Mouse (Mus musculus) limb, embryonic 12.5 days (tissue): ENCODE measurements around the gene Mocs3. TPM values are rescaled to one million over a fixed set of nuclear protein-coding genes. Genes with fewer than 3 reads are reported as not detected.

Experiments used
- ATAC-seq: fragments of 200-750 bp; cut with Nextera tagmentation; 2 replicates; pipeline ENCODE4 v1.8.0; 2017; ENCODE audit warnings: low read depth, moderate TSS enrichment; ENCODE audit not compliant: insufficient number of reproducible peaks, insufficient read depth, low FRiP score, low TSS enrichment
- H3K27ac ChIP-seq: fragments of 300-500 bp; sonication (generic); 2 replicates; pipeline ENCODE4 v1.5.1; 2016; ENCODE audit warnings: mild to moderate bottlenecking, moderate library complexity
- H3K27me3 ChIP-seq: fragments of 300-500 bp; sonication (generic); 2 replicates; pipeline ENCODE4 v1.6.1; 2016; ENCODE audit warnings: mild to moderate bottlenecking, moderate library complexity
- H3K36me3 ChIP-seq: fragments of 300-500 bp; sonication (generic); 2 replicates; pipeline ENCODE4 v1.6.1; 2016; ENCODE audit warnings: mild to moderate bottlenecking, moderate library complexity
- H3K4me1 ChIP-seq: fragments of 300-500 bp; sonication (generic); replicated peaks from 2 replicates; pipeline ENCODE4 v1.6.1; 2016
- H3K4me2 ChIP-seq: fragments of 300-500 bp; sonication (generic); 2 replicates; pipeline ENCODE4 v1.6.1; 2016; ENCODE audit warnings: mild to moderate bottlenecking, moderate library complexity
- H3K4me3 ChIP-seq: fragments of 300-500 bp; sonication (generic); replicated peaks from 2 replicates; pipeline ENCODE4 v1.5.1; 2016; ENCODE audit warnings: mild to moderate bottlenecking
- H3K9ac ChIP-seq: fragments of 300-500 bp; sonication (generic); replicated peaks from 2 replicates; pipeline ENCODE4 v1.6.1; 2016; ENCODE audit warnings: mild to moderate bottlenecking, moderate library complexity
- H3K9me3 ChIP-seq: fragments of 300-500 bp; sonication (generic); 2 replicates; pipeline ENCODE4 v1.6.1; 2016; ENCODE audit warnings: mild to moderate bottlenecking, moderate library complexity
- WGBS: fragments of 180-500 bp; shearing (Covaris S2); methylation state at CpG from one replicate; pipeline ENCODE4 v1.1.7; 2016; 5-methylcytosine and 5-hydroxymethylcytosine counted together
- polyA plus RNA-seq: library from polyadenylated mRNA; unstranded; fragments of >200 nt; fragmentation: Nextera tagmentation; extraction: Ambion mirVana; gene quantifications from 2 replicates; pipeline ENCODE4 v1.2.1, GENCODE M21; 2016

Gene Mocs3
- polyA plus RNA-seq, result 9.2 and 10.8 TPM in 2 replicates

DNA sequence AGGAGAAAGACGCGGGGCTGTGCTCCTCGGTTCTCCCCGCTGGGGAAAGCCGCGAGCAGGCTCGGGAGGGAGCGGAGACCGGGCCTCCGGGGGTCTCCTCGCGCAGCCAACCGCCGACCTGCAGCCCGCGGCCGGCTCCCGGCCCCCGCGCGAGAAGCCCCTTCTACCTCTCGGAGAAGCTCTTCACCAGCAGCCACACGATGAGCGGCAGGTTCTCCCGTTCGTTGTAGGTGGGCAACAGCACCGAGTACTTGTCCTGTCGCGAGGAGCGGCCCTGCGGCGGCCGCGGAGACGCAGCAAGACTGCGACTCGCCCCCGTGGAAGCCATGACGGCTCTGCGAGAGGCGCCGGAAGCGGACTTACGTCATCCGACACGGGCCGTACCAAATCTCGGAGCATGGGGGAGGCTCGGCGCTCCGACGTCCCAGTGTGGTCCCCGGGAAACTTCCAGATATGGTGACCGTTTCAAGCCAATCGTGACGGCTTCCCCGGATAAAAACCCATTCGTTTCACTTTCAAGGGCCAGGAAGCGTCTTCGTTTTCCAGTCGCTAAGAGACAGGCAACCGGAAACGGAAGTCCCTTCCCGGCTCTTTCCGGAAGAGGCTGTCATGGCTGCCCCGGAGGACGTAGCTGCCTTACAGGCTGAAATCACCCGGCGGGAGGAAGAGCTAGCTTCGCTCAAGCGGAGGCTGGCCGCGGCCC is at the start of gene Mocs3, which contains the start of the genes Gm20716 and Dpm1:
Gene Mocs3 (plus strand): TSS at position 597 of the 703 bp plus-strand sequence.
Gene Gm20716 (minus strand): TSS at position 339 of the 703 bp plus-strand sequence.
Gene Dpm1 (minus strand): TSS at position 566 of the 703 bp plus-strand sequence.
- ATAC-seq, result peak; percentile 75; the same call in 1 of the 2 replicates
- Histone ChIP-seq H3K9me3 (no peaks in the 10 kb centered on the region), H3K27me3 (no peaks in the 10 kb centered on the region), H3K4me2 (peak within 1 kb of the TSS; percentile 100), H3K9ac (peak within 1 kb of the TSS; percentile 90), H3K4me1 (peaks cover 26% of the 10 kb centered on the region), H3K4me3 (peak within 1 kb of the TSS; percentile 100), H3K36me3 (peaks cover 40% of the 10 kb centered on the region), H3K27ac (peak within 1 kb of the TSS; percentile 87)
- WGBS, result under 1% methylated on average over 71 of the region's 73 CpGs

DNA sequence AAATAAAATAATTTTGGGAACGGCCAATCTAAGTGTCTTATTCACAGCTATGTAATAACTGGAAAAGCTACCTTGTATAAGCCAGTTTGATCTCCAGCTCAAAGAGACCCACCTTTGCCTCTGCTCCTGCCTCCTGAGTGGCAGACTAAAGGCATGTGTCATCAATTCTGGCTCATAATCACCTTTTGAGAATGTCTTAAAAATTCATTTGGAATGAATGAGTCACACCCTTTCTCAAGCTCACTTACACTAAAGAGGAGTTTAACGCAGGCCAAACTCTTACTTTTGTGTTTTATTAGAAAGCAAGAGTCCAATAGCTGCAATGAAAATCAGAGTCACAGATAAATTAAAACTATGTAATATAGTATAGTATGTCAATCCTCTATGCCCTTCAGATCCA is 38.6 kb upstream of the Mocs3 start:
- Histone ChIP-seq H3K4me3 (no peak overlapping the region), H3K9ac (no peak overlapping the region), H3K27me3 (no peaks in the 10 kb centered on the region), H3K4me1 (peaks cover 46% of the 10 kb centered on the region), H3K4me2 (no peak overlapping the region), H3K9me3 (no peaks in the 10 kb centered on the region), H3K36me3 (peaks cover 75% of the 10 kb centered on the region), H3K27ac (no peak overlapping the region)
- no peak for ATAC-seq
- 92% methylated on average over 2 of the region's 2 CpGs for WGBS

DNA sequence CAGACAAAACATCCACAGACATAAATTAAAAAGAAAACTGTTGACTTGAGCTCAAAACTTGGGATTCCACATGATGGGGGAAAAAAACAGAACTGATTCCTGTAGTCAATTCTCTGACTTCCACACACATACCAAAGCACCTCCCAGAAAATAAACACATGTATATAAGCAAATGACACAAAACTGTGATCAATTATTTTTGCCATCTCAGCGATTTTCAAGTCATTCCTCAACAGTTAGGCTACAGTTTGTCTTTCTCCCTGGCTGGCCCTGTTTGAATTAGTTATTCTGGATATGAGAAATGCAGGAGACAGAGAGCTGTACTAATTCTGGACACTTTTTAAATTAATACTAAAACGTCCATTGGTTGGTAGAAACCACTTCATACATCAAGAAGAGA is 36.7 kb upstream of the Mocs3 start:
- WGBS, result 72% methylated on average over 2 of the region's 2 CpGs
- H3K4me2 ChIP-seq, result no peak overlapping the region
- no peak overlapping the region for H3K27ac ChIP-seq
- peaks cover 48% of the 10 kb centered on the region for H3K4me1 ChIP-seq
- no peak for ATAC-seq
- no peaks in the 10 kb centered on the region for H3K27me3 ChIP-seq
- no peaks in the 10 kb centered on the region for H3K9me3 ChIP-seq
- no peak overlapping the region for H3K4me3 ChIP-seq
- no peak overlapping the region for H3K9ac ChIP-seq
- peaks cover 76% of the 10 kb centered on the region for H3K36me3 ChIP-seq

DNA sequence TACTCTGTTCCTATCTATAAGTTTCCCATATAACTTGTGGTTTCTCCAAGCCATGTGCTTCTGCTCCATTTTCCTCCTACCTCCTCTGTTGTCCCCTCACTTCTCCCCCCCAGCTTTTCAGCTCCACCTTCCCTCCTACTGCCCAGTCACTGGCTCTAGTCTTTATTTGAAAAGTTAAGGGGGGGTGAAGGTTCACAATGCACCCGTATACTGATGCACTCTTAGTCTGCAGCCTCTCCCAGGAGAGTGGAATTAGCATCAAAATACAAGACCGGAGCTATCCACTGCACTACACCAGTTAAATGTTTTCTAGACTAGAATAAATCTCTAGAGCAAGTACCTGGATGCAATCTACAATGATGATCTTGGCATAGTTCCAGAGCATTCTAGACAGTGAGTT is 34.7 kb upstream of the Mocs3 start:
- no peak overlapping the region for H3K4me3 ChIP-seq
- no peak overlapping the region for H3K27ac ChIP-seq
- H3K9ac ChIP-seq, result no peak overlapping the region
- no peaks in the 10 kb centered on the region for H3K27me3 ChIP-seq
- ATAC-seq, result no peak
- H3K4me2 ChIP-seq, result no peak overlapping the region
- H3K4me1 ChIP-seq, result peaks cover 55% of the 10 kb centered on the region
- peaks cover 69% of the 10 kb centered on the region for H3K36me3 ChIP-seq
- no peaks in the 10 kb centered on the region for H3K9me3 ChIP-seq
- WGBS, result 82% methylated on average over 2 of the region's 2 CpGs

DNA sequence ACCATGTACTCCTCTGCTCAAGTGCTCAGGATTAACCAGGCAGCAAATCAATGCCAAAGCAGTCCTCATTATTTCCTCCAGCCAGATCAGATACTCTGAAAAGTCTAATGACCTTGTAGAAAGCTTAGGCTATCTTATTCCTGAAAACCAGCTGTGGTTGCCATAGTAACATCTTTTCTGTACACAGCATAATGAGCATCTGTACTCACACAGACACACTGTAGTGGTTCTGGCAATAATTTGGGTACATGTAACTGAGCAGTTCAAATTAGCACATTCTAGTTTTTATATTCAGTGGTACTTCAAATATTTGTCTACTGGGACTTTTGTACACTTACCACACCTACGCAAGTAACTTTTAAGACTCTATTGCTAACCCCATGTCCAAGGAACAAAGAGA is 32.0 kb upstream of the Mocs3 start:
- WGBS, result 88% methylated on average over 1 of the region's 1 CpGs
- H3K4me3 ChIP-seq, result no peak overlapping the region
- no peak for ATAC-seq
- no peak overlapping the region for H3K4me2 ChIP-seq
- no peaks in the 10 kb centered on the region for H3K27me3 ChIP-seq
- no peak overlapping the region for H3K27ac ChIP-seq
- peaks cover 62% of the 10 kb centered on the region for H3K36me3 ChIP-seq
- 0 out of 2 replicates have a peak, but pooled peaks cover 2% of the 10 kb centered on the region for H3K9me3 ChIP-seq
- peaks cover 41% of the 10 kb centered on the region for H3K4me1 ChIP-seq
- no peak overlapping the region for H3K9ac ChIP-seq

DNA sequence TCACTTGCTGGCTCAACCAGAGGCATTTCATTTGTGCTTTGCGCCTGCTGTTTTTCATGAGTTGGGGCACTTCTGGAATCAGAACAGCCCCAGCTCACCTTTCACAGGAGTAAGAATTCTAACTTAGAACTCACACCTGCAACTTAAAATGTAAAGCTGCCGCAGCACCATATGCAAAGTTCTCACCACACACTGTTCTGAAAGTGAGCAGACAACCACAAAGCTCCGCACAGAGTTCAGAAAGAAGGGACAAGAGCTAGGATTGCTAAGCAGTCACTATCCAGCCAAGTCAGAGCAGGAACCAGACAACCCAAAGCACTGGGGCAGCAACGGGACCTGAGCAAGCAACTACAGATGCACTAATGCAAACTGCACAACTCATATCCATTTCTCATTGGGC is 30.9 kb upstream of the Mocs3 start:
- no peaks in the 10 kb centered on the region for H3K27me3 ChIP-seq
- no peak for ATAC-seq
- no peak overlapping the region for H3K4me2 ChIP-seq
- no peak overlapping the region for H3K27ac ChIP-seq
- no peak overlapping the region for H3K4me3 ChIP-seq
- no peak overlapping the region for H3K9ac ChIP-seq
- peaks cover 62% of the 10 kb centered on the region for H3K36me3 ChIP-seq
- 0 out of 2 replicates have a peak, but pooled peaks cover 4% of the 10 kb centered on the region for H3K9me3 ChIP-seq
- H3K4me1 ChIP-seq, result peaks cover 45% of the 10 kb centered on the region
- 84% methylated on average over 4 of the region's 4 CpGs for WGBS

DNA sequence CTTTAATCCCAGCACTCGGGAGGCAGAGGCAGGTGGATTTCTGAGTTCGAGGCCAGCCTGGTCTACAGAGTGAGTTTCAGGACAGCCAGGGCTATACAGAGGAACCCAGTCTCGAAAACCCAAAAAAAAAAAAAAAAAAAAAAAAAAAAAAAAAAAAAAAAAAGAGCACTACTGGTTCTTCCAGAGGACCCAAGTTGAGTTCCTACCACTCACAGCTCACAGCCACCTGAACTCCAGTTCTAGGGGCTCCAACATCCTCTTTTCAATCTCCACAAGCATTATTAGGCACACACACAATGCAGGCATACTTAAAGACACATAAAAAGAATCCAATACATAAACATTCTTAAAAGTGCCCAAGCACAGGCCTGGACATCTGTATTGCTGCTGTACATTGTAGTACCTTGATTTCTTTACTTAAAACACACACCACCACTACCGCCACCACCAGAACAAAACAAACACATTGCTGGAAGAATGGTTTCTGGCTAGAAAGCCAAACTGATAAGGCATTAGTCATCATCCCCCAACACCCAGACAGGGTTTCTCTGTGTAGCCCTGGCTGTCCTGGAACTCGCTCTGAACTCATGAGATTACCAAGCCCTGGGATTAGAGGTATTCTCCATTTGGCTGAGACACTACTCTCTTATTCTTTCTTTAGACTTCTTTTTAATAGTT is 30.3 kb upstream of the Mocs3 start:
- WGBS, result 97% methylated on average over 4 of the region's 5 CpGs
- H3K27me3 ChIP-seq, result no peaks in the 10 kb centered on the region
- ATAC-seq, result no peak
- H3K4me1 ChIP-seq, result peaks cover 50% of the 10 kb centered on the region
- 0 out of 2 replicates have a peak, but pooled peaks cover 4% of the 10 kb centered on the region for H3K9me3 ChIP-seq
- H3K27ac ChIP-seq, result no peak overlapping the region
- peak overlapping the region; percentile 22; the same call in 1 of the 2 replicates for H3K4me2 ChIP-seq
- H3K9ac ChIP-seq, result no peak overlapping the region
- H3K4me3 ChIP-seq, result no peak overlapping the region
- peaks cover 60% of the 10 kb centered on the region for H3K36me3 ChIP-seq

DNA sequence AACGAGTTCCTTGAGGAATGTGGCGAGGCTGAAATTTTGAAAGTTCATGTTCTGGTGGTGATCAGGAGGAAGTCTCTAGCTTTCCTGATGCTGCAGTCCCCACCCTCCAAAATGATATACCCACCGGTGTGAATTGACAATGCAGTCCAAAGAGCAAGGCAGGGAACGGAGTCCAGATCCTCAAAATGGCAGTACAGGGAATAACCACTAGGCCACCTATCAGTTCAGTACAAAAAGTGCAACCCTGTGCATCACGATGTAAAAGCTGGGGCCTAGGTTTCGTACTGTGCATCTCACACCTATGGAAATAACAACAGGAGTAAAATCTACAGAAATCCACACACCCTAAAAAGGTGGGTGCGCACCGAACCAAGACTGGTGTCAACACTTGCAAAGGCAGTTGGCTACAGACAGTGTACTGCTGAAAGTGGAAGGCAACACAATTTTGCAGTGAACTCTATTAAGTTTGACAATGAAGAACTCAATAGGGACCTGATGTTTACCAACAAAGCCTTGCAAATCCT is 25.9 kb upstream of the Mocs3 start:
- ATAC-seq, result no peak
- Histone ChIP-seq H3K9me3 (0 out of 2 replicates have a peak, but pooled peaks cover 4% of the 10 kb centered on the region), H3K27me3 (no peaks in the 10 kb centered on the region), H3K4me1 (peaks cover 29% of the 10 kb centered on the region), H3K27ac (no peak overlapping the region), H3K4me2 (peak overlapping the region; percentile 68), H3K9ac (peak overlapping the region; percentile 100; the same call in 1 of the 2 replicates), H3K36me3 (peaks cover 50% of the 10 kb centered on the region), H3K4me3 (peak overlapping the region; percentile 99)
- WGBS, result 85% methylated on average over 8 of the region's 8 CpGs

DNA sequence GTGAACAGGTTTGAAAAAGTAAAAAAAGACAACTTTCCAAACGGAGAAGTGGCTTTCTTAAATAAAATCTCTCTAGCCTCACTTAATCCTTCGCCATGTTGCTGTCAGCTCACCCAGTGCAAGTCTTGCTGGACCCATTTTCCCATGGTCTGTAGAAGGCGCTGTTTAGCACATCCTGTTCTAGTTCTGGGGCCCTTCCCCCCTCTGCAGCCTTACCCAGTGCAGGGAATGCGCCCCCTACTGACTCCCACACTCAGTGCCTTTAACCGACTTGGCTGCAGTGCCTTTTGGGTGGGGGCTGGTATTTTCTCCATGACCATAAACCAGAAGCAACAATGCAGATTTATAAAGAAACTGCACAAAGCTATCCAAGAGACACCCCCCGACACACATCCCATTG is 25.2 kb upstream of the Mocs3 start:
- H3K9ac ChIP-seq, result peak overlapping the region; percentile 100
- H3K9me3 ChIP-seq, result 0 out of 2 replicates have a peak, but pooled peaks cover 4% of the 10 kb centered on the region
- peaks cover 24% of the 10 kb centered on the region for H3K4me1 ChIP-seq
- no peaks in the 10 kb centered on the region for H3K27me3 ChIP-seq
- H3K27ac ChIP-seq, result peak overlapping the region; percentile 99
- H3K36me3 ChIP-seq, result peaks cover 55% of the 10 kb centered on the region
- WGBS, result 10% methylated on average over 6 of the region's 6 CpGs
- H3K4me2 ChIP-seq, result peak overlapping the region; percentile 68
- ATAC-seq, result 0 out of 2 replicates have a peak, but pooled peaks have one; percentile 49
- peak overlapping the region; percentile 99 for H3K4me3 ChIP-seq

DNA sequence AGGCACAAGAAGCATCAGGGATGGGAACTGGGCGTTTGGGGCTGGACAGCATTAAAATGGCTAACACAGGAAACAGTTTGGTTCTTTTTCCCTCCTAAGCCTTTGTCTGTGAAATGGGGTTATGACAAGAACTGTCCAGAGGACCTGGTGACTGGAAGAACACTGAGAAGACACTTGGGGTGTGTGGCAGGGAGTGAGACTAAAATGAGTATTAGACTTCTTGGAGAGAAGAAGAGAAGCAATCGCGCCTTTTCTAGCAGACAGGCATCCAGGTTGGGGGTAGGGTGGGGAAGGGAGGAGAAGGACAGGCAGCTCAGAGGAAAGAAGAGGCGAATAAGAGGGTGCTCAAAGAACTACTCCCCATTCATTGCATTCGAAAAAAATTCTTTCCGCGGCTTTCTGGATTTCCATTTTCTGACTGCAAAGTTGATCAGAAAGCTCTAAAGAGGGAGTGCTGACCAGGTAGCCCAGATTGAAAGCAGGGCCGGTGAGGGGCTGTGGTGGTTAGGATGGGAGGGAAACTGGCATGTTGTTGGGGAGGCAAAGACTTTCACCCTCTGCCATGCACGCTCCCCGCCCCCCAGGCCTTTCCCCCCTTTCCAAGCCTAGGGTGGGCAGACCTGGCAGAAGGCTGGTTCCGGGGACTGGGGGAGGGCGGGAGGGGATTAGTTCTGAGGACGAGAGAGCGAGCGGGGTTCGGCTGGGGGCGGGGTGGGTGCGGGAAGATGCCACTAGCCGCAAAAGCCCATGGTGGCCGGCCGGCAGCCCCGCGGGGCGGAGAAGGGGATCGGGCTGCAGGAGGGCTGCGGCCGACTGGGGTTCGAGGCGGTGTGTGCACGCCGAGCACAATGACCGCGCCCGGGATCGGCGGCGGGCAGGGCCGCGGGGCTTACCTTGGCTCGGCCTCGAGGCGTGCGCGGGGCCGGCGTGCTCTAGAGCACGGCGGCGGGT is 24.5 kb upstream of the Mocs3 start:
- no peak for ATAC-seq
- peaks cover 57% of the 10 kb centered on the region for H3K36me3 ChIP-seq
- H3K4me2 ChIP-seq, result peak overlapping the region; percentile 68

More for the DNA sequence above, 24.5 kb upstream of the Mocs3 start:
- no peaks in the 10 kb centered on the region for H3K27me3 ChIP-seq
- H3K27ac ChIP-seq, result peak overlapping the region; percentile 99
- under 1% methylated on average over 48 of the region's 49 CpGs for WGBS
- peaks cover 17% of the 10 kb centered on the region for H3K4me1 ChIP-seq
- H3K4me3 ChIP-seq, result peak overlapping the region; percentile 99
- H3K9me3 ChIP-seq, result 0 out of 2 replicates have a peak, but pooled peaks cover 4% of the 10 kb centered on the region
- H3K9ac ChIP-seq, result peak overlapping the region; percentile 100
